Mouse (Mus musculus): ENCODE data around the gene Camta1.
"Not testable (repeated sequence)": the region's sequence is repeated elsewhere in the genome, so short reads cannot be mapped to it uniquely, and the experiment has no call there.

Gene Camta1

GRCm38 (mm10) chr4:151044037-151044943, 817.4 kb downstream of the Camta1 start, which contains the start of gene Per3:
TSS of gene Per3 (minus strand) at chr4:151044665.
- DNase-seq = peak; percentile 97

GRCm38 (mm10) chr4:151043281-151043680, 818.4 kb downstream of the Camta1 start:
- no peak for DNase-seq

- no peak for DNase-seq
These were observed 820.2 kb downstream of the Camta1 start for GRCm38 (mm10) chr4:151041506-151041905.

- DNase-seq = no peak
These were observed 823.9 kb downstream of the Camta1 start for GRCm38 (mm10) chr4:151037800-151038199.

- no peak for DNase-seq
These were observed 825.2 kb downstream of the Camta1 start for GRCm38 (mm10) chr4:151036521-151036920.

GRCm38 (mm10) chr4:151027001-151027400, 834.7 kb downstream of the Camta1 start:
- DNase-seq = peak; percentile 68

- no peak for DNase-seq
These were observed 837.5 kb downstream of the Camta1 start for GRCm38 (mm10) chr4:151024152-151024551.

- not testable (repeated sequence) for DNase-seq
These were observed 844.3 kb downstream of the Camta1 start for GRCm38 (mm10) chr4:151017356-151017755.

- no peak for DNase-seq
These were observed 845.7 kb downstream of the Camta1 start for GRCm38 (mm10) chr4:151015946-151016345.

- DNase-seq = no peak
These were observed 851.4 kb downstream of the Camta1 start for GRCm38 (mm10) chr4:151010316-151010715.

- DNase-seq = peak; percentile 37
These were observed 854.7 kb downstream of the Camta1 start for GRCm38 (mm10) chr4:151006945-151007344.

GRCm38 (mm10) chr4:151005656-151006318, 855.9 kb downstream of the Camta1 start:
- no peak for DNase-seq

- no peak for DNase-seq
These were observed 860.3 kb downstream of the Camta1 start for GRCm38 (mm10) chr4:151001397-151001796.

GRCm38 (mm10) chr4:150998626-150999025, 863.0 kb downstream of the Camta1 start:
- DNase-seq = no peak

- no peak for DNase-seq
These were observed 864.9 kb downstream of the Camta1 start, which contains the start of gene Uts2 for GRCm38 (mm10) chr4:150996797-150997196. TSS of gene Uts2 (plus strand) at chr4:150997097.

- DNase-seq = peak; percentile 38
These were observed 871.5 kb downstream of the Camta1 start for GRCm38 (mm10) chr4:150990148-150990547.

- DNase-seq = no peak
These were observed 881.5 kb downstream of the Camta1 start for GRCm38 (mm10) chr4:150980153-150980552.

GRCm38 (mm10) chr4:150979455-150979854, 882.2 kb downstream of the Camta1 start:
- no peak for DNase-seq

- no peak for DNase-seq
These were observed 883.3 kb downstream of the Camta1 start for GRCm38 (mm10) chr4:150978156-150978910.

GRCm38 (mm10) chr4:150975145-150975544, 886.5 kb downstream of the Camta1 start:
- DNase-seq = no peak

GRCm38 (mm10) chr4:150973264-150973663, 888.4 kb downstream of the Camta1 start:
- DNase-seq = no peak

- no peak for DNase-seq
These were observed 892.7 kb downstream of the Camta1 start for GRCm38 (mm10) chr4:150968956-150969355.

- DNase-seq = peak; percentile 67
These were observed 895.1 kb downstream of the Camta1 start for GRCm38 (mm10) chr4:150966556-150966955.

Data from retina, postnatal 1 day (tissue).